Mouse (Mus musculus) myocyte (in vitro differentiated cells): ENCODE measurements around the gene Mxd3.

Source experiments
- E2F4 ChIP-seq: IDR thresholded peaks from one replicate; pipeline ENCODE4 v1.6.1; 2011; ENCODE audit warnings: mild to moderate bottlenecking, control low read depth, moderate library complexity; ENCODE audit not compliant: insufficient read depth
- MAX ChIP-seq: IDR thresholded peaks from one replicate; pipeline ENCODE4 v1.6.1; 2011; ENCODE audit warnings: low read depth, mild to moderate bottlenecking, control low read depth
- MYOG ChIP-seq, 3 experiments: IDR thresholded peaks; one replicate each; pipeline ENCODE4 v1.6.1; 2011; ENCODE audit warnings: control low read depth in 2 of 3, low read depth in 2 of 3, mild to moderate bottlenecking in 2 of 3; ENCODE audit not compliant: insufficient read length in 2 of 3, control insufficient read depth in 1 of 3, insufficient read depth in 1 of 3
- POLR2A ChIP-seq: IDR thresholded peaks from one replicate; pipeline ENCODE4 v1.6.1; 2011; ENCODE audit warnings: low read depth, mild to moderate bottlenecking, control low read depth, moderate library complexity; ENCODE audit not compliant: insufficient read length
- POLR2AphosphoS2 ChIP-seq: IDR thresholded peaks from one replicate; pipeline ENCODE4 v1.6.1; 2011; ENCODE audit warnings: low read depth, control low read depth; ENCODE audit not compliant: insufficient read length
- REST ChIP-seq: IDR thresholded peaks from one replicate; pipeline ENCODE4 v1.6.1; 2011; ENCODE audit warnings: mild to moderate bottlenecking, control low read depth, moderate library complexity; ENCODE audit not compliant: insufficient read depth, insufficient read length

DNA sequence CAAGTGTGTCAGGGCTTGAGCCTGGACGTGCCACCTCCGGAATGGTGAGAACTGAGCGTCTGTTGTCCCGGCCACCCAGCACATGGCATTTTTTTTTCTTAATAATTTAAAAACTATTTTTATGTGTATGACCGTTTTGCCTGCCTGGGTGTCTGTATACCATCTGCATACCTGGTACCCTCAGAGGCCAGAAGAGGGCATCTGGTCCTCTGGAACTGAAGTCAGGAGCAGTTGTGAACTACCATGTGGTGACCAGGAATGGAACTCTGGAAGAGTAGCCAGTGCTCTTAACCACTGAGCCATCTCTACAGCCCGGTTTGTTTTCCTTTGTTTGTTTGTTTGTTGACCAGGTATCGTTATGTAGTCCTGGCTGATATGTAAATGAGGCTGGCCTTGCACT is 38.8 kb upstream of the Mxd3 start:
- no peak for TF ChIP-seq POLR2AphosphoS2
- TF ChIP-seq E2F4, result no peak
- TF ChIP-seq REST, result no peak
- TF ChIP-seq MAX, result no peak
- TF ChIP-seq MYOG (IDR thresholded peaks at IDR 0.05; ENCODE audit: control insufficient read depth in 1 of 3, insufficient read depth in 1 of 3, insufficient read length in 2 of 3, low read depth in 2 of 3), result no peak
- no peak for TF ChIP-seq POLR2A
